Mouse (Mus musculus) liver, embryonic 14.5 days (tissue): Measurements from ENCODE around the gene Ugt8a.

Source experiments
- CTCF ChIP-seq: IDR thresholded peaks from 2 replicates; pipeline ENCODE4 v1.5.1; 2016; ENCODE audit warnings: antibody characterized with exemption, low read depth, control low read depth
- EP300 ChIP-seq: IDR thresholded peaks from 2 replicates; pipeline ENCODE4 v1.6.1; 2016; ENCODE audit warnings: antibody characterized with exemption, low read depth

DNA sequence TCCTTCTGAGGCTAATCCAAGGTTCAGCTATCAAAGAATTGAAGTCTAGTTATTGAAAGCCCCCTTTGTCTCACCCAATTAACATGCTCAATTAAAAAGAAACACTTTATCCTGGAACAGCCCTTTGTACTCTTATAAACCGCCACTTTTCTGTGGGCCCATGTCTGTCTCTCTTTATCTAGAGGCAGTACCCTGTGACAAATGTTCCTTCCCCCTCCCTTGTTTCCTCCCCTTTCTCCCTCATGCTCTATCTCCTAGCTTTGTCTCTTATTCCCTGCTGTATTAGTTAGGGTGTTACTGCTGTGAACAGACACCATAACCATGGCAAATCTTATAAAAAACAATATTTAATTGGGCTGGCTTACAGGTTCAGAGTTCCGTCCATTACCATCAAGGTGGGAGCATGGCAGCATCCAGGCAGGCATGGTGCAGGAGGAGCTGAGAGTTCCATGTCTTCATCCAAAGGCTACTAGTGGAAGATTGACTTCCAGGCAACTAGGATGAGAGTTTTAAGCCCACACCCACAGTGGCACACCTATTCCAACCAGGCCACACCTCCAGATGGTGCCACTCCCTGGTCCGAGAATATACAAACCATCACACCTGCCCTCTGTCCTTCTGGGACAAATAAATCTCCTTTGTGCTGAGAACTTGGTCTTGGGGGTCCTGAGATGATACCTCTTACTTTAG is 17.9 kb upstream of the Ugt8a start:
- TF ChIP-seq CTCF, result no peak
- no peak for TF ChIP-seq EP300
